Mouse (Mus musculus): ENCODE measurements around the gene Phb2. TPM values are rescaled to one million over a fixed set of nuclear protein-coding genes. Genes with fewer than 3 reads are reported as not detected.

The Phb2 gene
- polyA plus RNA-seq, 1 experiment from 2014 or later: 503 TPM

DNA sequence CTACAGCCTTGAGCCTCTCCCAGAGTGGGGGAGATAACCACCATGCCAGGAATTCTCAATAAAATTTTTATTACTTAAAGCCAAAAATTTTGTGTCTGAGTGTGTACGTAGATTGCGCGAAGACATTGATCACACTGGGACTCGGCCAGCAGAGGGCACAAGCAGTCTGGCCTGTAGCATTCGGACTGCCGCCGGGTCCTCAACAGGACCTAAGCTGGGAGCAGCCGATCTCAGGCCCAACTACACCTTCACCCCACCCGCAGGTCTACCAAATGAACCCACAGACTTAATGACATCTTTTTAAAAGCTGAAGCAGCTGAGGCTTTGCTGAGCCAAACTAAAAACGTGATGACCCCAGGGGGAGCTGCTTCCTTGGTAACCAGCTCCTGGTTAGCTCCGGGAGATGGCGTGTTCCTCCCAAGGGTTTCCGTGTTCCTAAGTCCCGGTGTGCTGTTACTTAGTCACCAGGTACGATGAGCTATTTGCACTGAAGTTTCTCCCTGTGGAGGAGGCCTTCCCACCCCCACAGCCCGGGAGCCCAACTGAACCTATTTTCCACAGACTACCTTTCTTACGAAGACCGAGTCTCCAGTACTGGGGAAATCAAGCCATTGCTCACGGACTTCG, 4.8 kb downstream of the Phb2 start:
- Histone ChIP-seq H3K27me3 (replicated peaks) (no peaks in the 10 kb centered on the region), H3K4me3 (replicated peaks) (peak overlapping the region; percentile 42), H3K9me3 (no peaks in the 10 kb centered on the region), H3K4me2 (replicated peaks) (peak overlapping the region; percentile 44), H3K27ac (peak overlapping the region; percentile 79), H3K9ac (peak overlapping the region; percentile 52), H3K36me3 (peaks cover 21% of the 10 kb centered on the region), H3K4me1 (replicated peaks) (peaks cover 18% of the 10 kb centered on the region)
- WGBS: 49% methylated on average over 20 of the region's 20 CpGs
- ATAC-seq: no peak

DNA sequence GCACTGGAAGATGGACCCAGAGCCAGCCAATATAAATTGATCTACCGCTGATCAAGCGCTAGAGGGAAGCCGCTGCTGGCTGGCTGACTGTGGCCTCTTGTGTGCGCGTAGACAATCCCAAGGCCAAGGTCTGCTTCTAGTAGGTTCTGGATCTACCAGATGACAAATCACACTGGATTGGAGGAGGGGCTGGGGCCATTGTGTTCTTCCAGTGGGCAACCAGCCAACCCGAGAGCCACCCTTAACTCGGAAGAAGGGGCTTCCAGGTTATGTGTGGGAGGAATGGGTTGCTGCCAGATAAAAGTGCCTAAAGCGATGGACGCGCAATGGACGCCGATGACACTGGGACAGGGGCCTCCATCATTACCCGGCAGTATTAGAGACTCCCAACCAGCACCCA, 5.8 kb downstream of the Phb2 start:
- H3K4me2 ChIP-seq (replicated peaks): peak overlapping the region; percentile 44
- no peak for ATAC-seq
- peaks cover 21% of the 10 kb centered on the region for H3K36me3 ChIP-seq
- WGBS: 39% methylated on average over 13 of the region's 13 CpGs
- H3K4me1 ChIP-seq (replicated peaks): peaks cover 17% of the 10 kb centered on the region
- peak overlapping the region; percentile 42 for H3K4me3 ChIP-seq (replicated peaks)
- H3K27ac ChIP-seq: peak overlapping the region; percentile 79
- peak overlapping the region; percentile 52 for H3K9ac ChIP-seq
- H3K9me3 ChIP-seq: no peaks in the 10 kb centered on the region
- no peaks in the 10 kb centered on the region for H3K27me3 ChIP-seq (replicated peaks)

DNA sequence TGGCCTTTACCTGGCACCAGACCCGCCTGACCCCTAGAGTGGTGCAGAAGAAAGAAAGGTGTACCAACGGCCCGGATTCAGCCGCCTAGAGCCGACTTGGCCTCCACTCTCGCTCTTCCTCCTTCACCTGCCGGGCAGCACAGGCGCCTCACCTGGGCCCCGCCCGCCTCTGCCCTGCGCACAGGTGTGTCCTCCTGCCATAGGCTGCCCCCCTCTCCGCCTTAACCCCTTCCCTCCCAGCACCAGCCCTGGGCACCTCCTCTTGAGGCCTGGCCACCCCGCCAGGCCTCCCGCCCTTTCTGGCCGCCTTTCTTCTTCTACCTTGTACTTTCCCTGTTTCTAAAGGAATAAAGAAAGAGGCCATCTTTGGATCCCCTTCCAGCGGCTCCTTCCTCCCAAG, 6.6 kb downstream of the Phb2 start:
- H3K36me3 ChIP-seq: peaks cover 21% of the 10 kb centered on the region
- peak overlapping the region; percentile 51 for H3K4me2 ChIP-seq (replicated peaks)
- WGBS: 40% methylated on average over 16 of the region's 16 CpGs
- H3K4me3 ChIP-seq (replicated peaks): peak overlapping the region; percentile 42
- H3K27ac ChIP-seq: peak overlapping the region; percentile 79
- H3K9ac ChIP-seq: peak overlapping the region; percentile 62
- H3K4me1 ChIP-seq (replicated peaks): peaks cover 10% of the 10 kb centered on the region; the same call in 1 of the 2 replicates
- no peaks in the 10 kb centered on the region for H3K9me3 ChIP-seq
- no peaks in the 10 kb centered on the region for H3K27me3 ChIP-seq (replicated peaks)
- peak; percentile 85 for ATAC-seq

- WGBS: 54% methylated on average over 7 of the region's 7 CpGs
- peak overlapping the region; percentile 42 for H3K4me3 ChIP-seq (replicated peaks)
- H3K9ac ChIP-seq: peak overlapping the region; percentile 62
- peaks cover 5% of the 10 kb centered on the region; the same call in 1 of the 2 replicates for H3K4me1 ChIP-seq (replicated peaks)
- peak overlapping the region; percentile 79 for H3K27ac ChIP-seq
- peak; percentile 45 for ATAC-seq
- peak overlapping the region; percentile 51 for H3K4me2 ChIP-seq (replicated peaks)
- peaks cover 21% of the 10 kb centered on the region for H3K36me3 ChIP-seq
- H3K27me3 ChIP-seq (replicated peaks): no peaks in the 10 kb centered on the region
- H3K9me3 ChIP-seq: no peaks in the 10 kb centered on the region
These were observed 7.3 kb downstream of the Phb2 start for GRCm38 (mm10) chr6:124719354-124719978.

GRCm38 (mm10) chr6:124720904-124721303, 8.8 kb downstream of the Phb2 start:
- peak overlapping the region; percentile 51 for H3K4me2 ChIP-seq (replicated peaks)
- WGBS: 47% methylated on average over 11 of the region's 11 CpGs
- peak overlapping the region; percentile 42; the same call in 1 of the 2 replicates for H3K4me3 ChIP-seq (replicated peaks)
- 0 out of 2 replicates have a peak overlapping the region, but pooled peaks have one; percentile 3 for H3K27ac ChIP-seq
- peaks cover 9% of the 10 kb centered on the region for H3K36me3 ChIP-seq
- H3K27me3 ChIP-seq (replicated peaks): no peaks in the 10 kb centered on the region
- no peak overlapping the region for H3K9ac ChIP-seq
- no peaks in the 10 kb centered on the region for H3K9me3 ChIP-seq
- ATAC-seq: no peak
- H3K4me1 ChIP-seq (replicated peaks): peaks cover 5% of the 10 kb centered on the region; the same call in 1 of the 2 replicates

- no peak for ATAC-seq
- Histone ChIP-seq H3K27me3 (replicated peaks) (no peaks in the 10 kb centered on the region), H3K4me1 (replicated peaks) (0 out of 2 replicates have a peak, but pooled peaks cover 5% of the 10 kb centered on the region)
These were observed 10.8 kb downstream of the Phb2 start for GRCm38 (mm10) chr6:124722876-124723473.

DNA sequence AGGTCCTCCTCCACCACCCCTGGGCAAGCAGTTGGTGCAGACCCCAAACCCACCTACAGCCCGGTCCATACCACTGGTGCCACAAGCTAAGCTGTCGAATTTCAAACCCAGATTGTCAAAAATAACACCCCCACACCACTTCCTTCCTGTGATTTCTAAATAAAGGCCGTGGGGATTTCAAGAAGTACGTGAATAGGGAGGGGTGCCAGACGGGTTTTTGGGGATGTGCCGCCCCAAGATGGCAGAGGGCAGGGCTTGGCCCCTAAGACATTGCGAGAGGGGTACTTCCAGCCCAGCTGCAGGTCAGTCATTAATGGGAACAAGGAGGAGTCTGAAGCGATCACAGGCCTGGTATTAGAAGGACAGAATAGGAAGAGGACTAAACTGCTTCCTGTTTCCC, 11.4 kb downstream of the Phb2 start:
- no peaks in the 10 kb centered on the region for H3K27me3 ChIP-seq (replicated peaks)
- no peak overlapping the region for H3K27ac ChIP-seq
- ATAC-seq: no peak
- H3K9me3 ChIP-seq: no peaks in the 10 kb centered on the region
- WGBS: 81% methylated on average over 8 of the region's 8 CpGs
- no peaks in the 10 kb centered on the region for H3K36me3 ChIP-seq
- no peak overlapping the region for H3K4me2 ChIP-seq (replicated peaks)
- no peak overlapping the region for H3K4me3 ChIP-seq (replicated peaks)
- H3K9ac ChIP-seq: no peak overlapping the region
- H3K4me1 ChIP-seq (replicated peaks): 0 out of 2 replicates have a peak, but pooled peaks cover 6% of the 10 kb centered on the region

More at GRCm38 (mm10) chr6:124722876-124723473, 10.8 kb downstream of the Phb2 start:
- no peak overlapping the region for H3K9ac ChIP-seq
- H3K4me2 ChIP-seq (replicated peaks): no peak overlapping the region
- no peaks in the 10 kb centered on the region for H3K9me3 ChIP-seq
- no peak overlapping the region for H3K4me3 ChIP-seq (replicated peaks)
- no peaks in the 10 kb centered on the region for H3K36me3 ChIP-seq
- WGBS: 82% methylated on average over 6 of the region's 6 CpGs
- H3K27ac ChIP-seq: no peak overlapping the region

GRCm38 (mm10) chr6:124724472-124724871, 12.3 kb downstream of the Phb2 start:
- H3K9ac ChIP-seq: no peak overlapping the region
- H3K4me1 ChIP-seq (replicated peaks): 0 out of 2 replicates have a peak, but pooled peaks cover 6% of the 10 kb centered on the region
- no peak overlapping the region for H3K4me2 ChIP-seq (replicated peaks)
- no peak overlapping the region for H3K27ac ChIP-seq
- H3K36me3 ChIP-seq: no peaks in the 10 kb centered on the region
- WGBS: 81% methylated on average over 10 of the region's 10 CpGs
- ATAC-seq: no peak
- no peak overlapping the region for H3K4me3 ChIP-seq (replicated peaks)
- H3K9me3 ChIP-seq: no peaks in the 10 kb centered on the region
- H3K27me3 ChIP-seq (replicated peaks): no peaks in the 10 kb centered on the region

DNA sequence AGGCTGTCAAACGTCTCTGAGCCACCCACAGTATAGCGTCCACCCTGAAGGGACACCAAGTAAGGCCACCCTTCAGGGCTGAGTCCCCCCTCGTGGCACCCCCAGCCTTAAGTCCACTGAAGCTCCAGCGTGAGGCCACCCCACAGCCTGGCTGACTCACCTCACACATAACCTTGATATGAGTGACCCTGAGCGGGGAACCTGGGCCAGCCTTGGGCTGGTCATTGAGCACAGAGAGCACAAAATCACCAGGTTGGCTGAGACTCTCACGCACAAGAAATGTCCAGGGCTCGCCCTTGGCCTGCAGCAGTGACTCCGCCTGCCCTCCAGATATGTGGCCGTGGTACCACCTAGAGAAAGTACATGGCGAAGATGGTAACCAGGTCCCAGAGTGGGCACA, 16.5 kb downstream of the Phb2 start:
- 86% methylated on average over 10 of the region's 10 CpGs for WGBS

DNA sequence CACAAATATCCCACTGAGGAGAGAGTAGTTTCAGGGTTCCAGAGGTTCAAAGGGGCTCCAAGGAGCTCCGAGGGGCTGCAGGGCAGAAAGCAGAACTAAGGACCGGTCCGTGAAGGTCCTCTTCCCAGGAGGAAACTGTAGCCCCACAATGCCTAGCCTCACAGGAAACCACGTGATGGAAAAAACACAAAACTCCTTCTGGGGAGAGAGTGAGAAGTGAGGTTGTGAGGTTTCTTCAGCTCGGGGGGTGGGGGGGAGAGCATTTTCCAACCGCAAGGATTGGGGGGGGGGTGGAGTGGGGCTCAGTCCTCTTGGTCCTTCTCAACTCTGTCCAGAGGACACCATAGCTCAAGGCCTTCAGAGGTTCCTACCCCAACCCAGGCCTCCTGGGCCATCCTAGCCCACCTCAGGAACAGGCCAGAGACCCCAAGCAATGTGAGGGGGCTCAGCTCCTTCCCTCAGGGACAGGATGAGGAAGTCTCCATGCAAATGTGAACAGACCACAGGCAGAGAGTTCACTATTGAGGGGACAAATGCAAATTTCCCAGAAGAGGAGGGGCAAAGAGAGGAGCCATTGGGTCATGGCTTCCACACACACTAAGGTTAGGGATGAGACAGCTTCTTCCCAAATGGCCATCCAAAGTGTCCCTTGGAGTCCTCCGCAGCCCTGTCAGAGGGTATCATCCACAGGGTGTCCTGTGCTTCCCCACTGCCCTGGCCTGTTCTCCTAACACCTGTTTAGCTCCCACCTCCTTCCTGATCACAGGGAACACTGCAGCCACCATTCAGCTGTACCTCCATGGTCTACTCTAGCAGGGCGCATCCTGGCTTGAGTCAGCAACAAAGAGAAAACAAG, 17.9 kb downstream of the Phb2 start:
- Histone ChIP-seq H3K4me1 (replicated peaks) (peaks cover 13% of the 10 kb centered on the region; the same call in 1 of the 2 replicates), H3K4me3 (replicated peaks) (no peak overlapping the region), H3K4me2 (replicated peaks) (no peak overlapping the region), H3K36me3 (no peaks in the 10 kb centered on the region), H3K9me3 (no peaks in the 10 kb centered on the region), H3K27me3 (replicated peaks) (no peaks in the 10 kb centered on the region), H3K9ac (no peak overlapping the region), H3K27ac (no peak overlapping the region)
- no peak for ATAC-seq
- 80% methylated on average over 8 of the region's 8 CpGs for WGBS

More for the DNA sequence above, 16.5 kb downstream of the Phb2 start:
- Histone ChIP-seq H3K27ac (no peak overlapping the region), H3K9me3 (no peaks in the 10 kb centered on the region), H3K4me3 (replicated peaks) (no peak overlapping the region), H3K4me1 (replicated peaks) (peaks cover 13% of the 10 kb centered on the region; the same call in 1 of the 2 replicates), H3K27me3 (replicated peaks) (no peaks in the 10 kb centered on the region), H3K4me2 (replicated peaks) (no peak overlapping the region), H3K36me3 (no peaks in the 10 kb centered on the region), H3K9ac (no peak overlapping the region)
- no peak for ATAC-seq

DNA sequence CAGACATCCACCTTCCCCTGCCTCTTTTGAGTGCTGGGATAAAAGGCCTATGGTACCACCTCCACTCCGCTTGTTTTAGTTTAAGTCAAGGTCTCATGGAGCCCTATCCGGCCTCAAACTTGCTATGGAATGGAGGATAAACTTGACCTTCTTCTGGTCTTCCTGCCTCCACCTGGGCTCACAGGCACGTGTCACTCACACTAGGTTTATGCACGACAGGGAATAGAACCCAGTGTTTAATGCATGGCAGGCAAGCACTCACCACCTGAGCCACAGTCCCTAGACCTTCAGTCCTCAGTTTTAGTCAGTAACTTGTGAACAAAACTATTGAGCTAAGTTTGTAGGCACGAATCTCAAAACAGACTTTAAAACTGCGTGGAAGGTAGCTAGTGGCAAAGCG, 18.9 kb downstream of the Phb2 start:
- Histone ChIP-seq H3K27ac (no peak overlapping the region), H3K9me3 (no peaks in the 10 kb centered on the region), H3K27me3 (replicated peaks) (no peaks in the 10 kb centered on the region), H3K4me3 (replicated peaks) (no peak overlapping the region), H3K4me2 (replicated peaks) (no peak overlapping the region), H3K4me1 (replicated peaks) (peaks cover 13% of the 10 kb centered on the region; the same call in 1 of the 2 replicates), H3K9ac (no peak overlapping the region), H3K36me3 (no peaks in the 10 kb centered on the region)
- WGBS: 81% methylated on average over 7 of the region's 7 CpGs
- ATAC-seq: no peak

Measured in intestine, embryonic 15.5 days (tissue).